Mouse (Mus musculus) lung, postnatal 0 days (tissue): ENCODE results near the gene Slc51b.

ENCODE experiments used
- CTCF ChIP-seq: IDR thresholded peaks from 2 replicates; pipeline ENCODE4 v1.5.1; 2016; ENCODE audit warnings: antibody characterized with exemption, mild to moderate bottlenecking
- EP300 ChIP-seq: IDR thresholded peaks from 2 replicates; pipeline ENCODE4 v1.6.1; 2016; ENCODE audit warnings: antibody characterized with exemption, mild to moderate bottlenecking, control low read depth

- TF ChIP-seq CTCF (no peak), EP300 (no peak)
Measured at GRCm38 (mm10) chr9:65462544-65462943, 39.8 kb upstream of the Slc51b start.
